Mouse (Mus musculus): ENCODE results near the gene Tgfbr3l. TPM values are rescaled to one million over a fixed set of nuclear protein-coding genes. Genes with fewer than 3 reads are reported as not detected.

The Tgfbr3l gene
- total RNA-seq, 2 experiments from 2014 or later = 8.3 to 9.8 TPM

GRCm38 (mm10) chr8:4259805-4260170 lies 11.8 kb downstream of the Tgfbr3l start:
- DNase-seq (ENCODE audit: low spot score in 2 of 2) = no peak

GRCm38 (mm10) chr8:4263105-4263791 lies 15.2 kb downstream of the Tgfbr3l start:
- DNase-seq (ENCODE audit: low spot score in 2 of 2) = peak in 1 of 2 experiments; percentile 9

GRCm38 (mm10) chr8:4265160-4265914 lies 17.3 kb downstream of the Tgfbr3l start:
- peak in 1 of 2 experiments; percentile 7 for DNase-seq (ENCODE audit: low spot score in 2 of 2)

- DNase-seq (ENCODE audit: low spot score in 2 of 2) = peak in 1 of 2 experiments; percentile 45
These were observed 19.6 kb downstream of the Tgfbr3l start for GRCm38 (mm10) chr8:4267627-4268026.

GRCm38 (mm10) chr8:4269609-4270008 lies 21.6 kb downstream of the Tgfbr3l start:
- DNase-seq (ENCODE audit: low spot score in 2 of 2) = no peak

- peak; percentile 95 for DNase-seq (ENCODE audit: low spot score in 2 of 2)
These were observed 27.5 kb downstream of the Tgfbr3l start, which contains the start of gene Timm44 for GRCm38 (mm10) chr8:4275275-4276110. Timm44 (minus strand) TSS chr8:4275913.

- no peak for DNase-seq (ENCODE audit: low spot score in 2 of 2)
These were observed 28.1 kb downstream of the Tgfbr3l start for GRCm38 (mm10) chr8:4276111-4276465.

- no peak for DNase-seq (ENCODE audit: low spot score in 2 of 2)
These were observed 44.7 kb downstream of the Tgfbr3l start for GRCm38 (mm10) chr8:4292738-4293137.

GRCm38 (mm10) chr8:4297822-4298221 lies 49.8 kb downstream of the Tgfbr3l start:
- no peak for DNase-seq (ENCODE audit: low spot score in 2 of 2)

Other genes with a start within 250 kb of the Tgfbr3l start
- under 1 TPM in 1 of 2 experiments, not detected in 1; 0.23 TPM for gene Cd209f, start 142.4 kb upstream of the Tgfbr3l start, total RNA-seq (2021)
- not detected for gene Cd209g, start 114.1 kb upstream of the Tgfbr3l start, total RNA-seq (2021)
- 100 to 1,000 TPM; 137 TPM for gene Evi5l, start 81.6 kb upstream of the Tgfbr3l start, total RNA-seq (2021)
- 10 to 100 TPM; 57.1 to 59.4 TPM for gene Prr36, start 30.8 kb upstream of the Tgfbr3l start, total RNA-seq (2021)
- gene Lrrc8e, start 21.4 kb upstream of the Tgfbr3l start, total RNA-seq (2021) = not detected
- gene Map2k7, start 9.5 kb upstream of the Tgfbr3l start, total RNA-seq (2021) = 10 to 100 TPM; 66.4 to 69.8 TPM
- under 1 TPM in 1 of 2 experiments, not detected in 1; 0.73 TPM for gene Gm49320, start 9.3 kb upstream of the Tgfbr3l start, total RNA-seq (2021)
- 10 to 100 TPM; 27.1 to 31.2 TPM for gene Snapc2, start 4.9 kb downstream of the Tgfbr3l start, total RNA-seq (2021)
- 100 to 1,000 TPM; 450 to 459 TPM for gene Ctxn1, start 11.1 kb downstream of the Tgfbr3l start, total RNA-seq (2021)
- gene Timm44, start 27.7 kb downstream of the Tgfbr3l start, total RNA-seq (2021) = 10 to 100 TPM; 70.8 to 77.2 TPM
- gene Ccl25, start 77.0 kb downstream of the Tgfbr3l start, total RNA-seq (2021) = 10 to 100 TPM; 23.0 to 24.1 TPM
- gene Elavl1, start 77.2 kb downstream of the Tgfbr3l start, total RNA-seq (2021) = 10 to 100 TPM; 65.5 to 75.7 TPM
- gene Cers4, start 244.8 kb downstream of the Tgfbr3l start, total RNA-seq (2021) = 10 to 100 TPM; 42.4 to 50.7 TPM

All from layer of hippocampus, postnatal 10 days (tissue).